Mouse (Mus musculus) CH12.LX (cell line): ENCODE data around the gene Bcr. TPM values are rescaled to one million over a fixed set of nuclear protein-coding genes. Genes with fewer than 3 reads are reported as not detected.

Experiments used
- DNase-seq: peaks from one replicate; pipeline ENCODE4 v3.0.0-alpha.2; 2013; ENCODE audit errors: extremely low read depth
- H3K27ac ChIP-seq: 2 replicates; pipeline ENCODE4 v1.5.1; 2012; ENCODE audit warnings: low read depth, mild to moderate bottlenecking, control low read depth, moderate library complexity; ENCODE audit not compliant: insufficient read depth
- H3K27me3 ChIP-seq: replicated peaks from 2 replicates; pipeline ENCODE3; 2012; ENCODE audit warnings: inconsistent platforms
- H3K36me3 ChIP-seq, 2 experiments: replicated peaks in 1 of 2; 2 replicates each; pipeline versions ENCODE3 to v1.6.1; 2012; ENCODE audit warnings: inconsistent platforms in 1 of 2, low read length in 1 of 2, mild to moderate bottlenecking in 1 of 2, mixed read lengths in 1 of 2, moderate library complexity in 1 of 2; ENCODE audit not compliant: control insufficient read depth in 1 of 2, insufficient read depth in 1 of 2
- H3K4me1 ChIP-seq, 2 experiments: 2 replicates each; pipeline ENCODE4 v1.6.1; 2012; ENCODE audit warnings: inconsistent platforms in 1 of 2, moderate library complexity in 1 of 2; ENCODE audit not compliant: insufficient read depth in 2 of 2, control insufficient read depth in 1 of 2
- H3K4me2 ChIP-seq: 2 replicates; pipeline ENCODE4 v1.6.1; 2012; ENCODE audit warnings: low read depth, mild to moderate bottlenecking, control low read depth; ENCODE audit not compliant: poor library complexity, insufficient read depth, severe bottlenecking
- H3K4me3 ChIP-seq, 3 experiments: fragments of 150-350 bp in 1 of 3; sonication (generic) in 1 of 3; replicated peaks in 1 of 3; 2 replicates each; pipeline versions ENCODE3 to v1.5.1; 2011 to 2012; ENCODE audit warnings: low read depth in 2 of 3, low read length in 2 of 3, mild to moderate bottlenecking in 2 of 3, moderate library complexity in 2 of 3, control low read depth in 1 of 3, improper control_type of control experiment in 1 of 3, inconsistent platforms in 1 of 3, mixed read lengths in 1 of 3; ENCODE audit not compliant: poor library complexity in 1 of 3
- H3K79me2 ChIP-seq: replicated peaks from 2 replicates; pipeline ENCODE4 v1.6.1; 2012; ENCODE audit warnings: mild to moderate bottlenecking, moderate library complexity; ENCODE audit not compliant: control insufficient read depth, poor library complexity, insufficient read depth, severe bottlenecking; ENCODE audit errors: extremely low read depth
- H3K9ac ChIP-seq: 2 replicates; pipeline ENCODE4 v1.6.1; 2012; ENCODE audit warnings: low read depth, mild to moderate bottlenecking, control low read depth, moderate library complexity; ENCODE audit not compliant: insufficient read depth
- H3K9me3 ChIP-seq: replicated peaks from 2 replicates; pipeline ENCODE3; 2012; ENCODE audit warnings: low read length, inconsistent platforms, mixed read lengths
- BHLHE40 ChIP-seq: IDR thresholded peaks from 2 replicates; pipeline ENCODE4 v1.6.1; 2011; ENCODE audit warnings: mild to moderate bottlenecking, low read depth, low read length, improper control_type of control experiment
- CTCF ChIP-seq, 2 experiments: IDR thresholded peaks in 1 of 2; conservative IDR thresholded peaks in 1 of 2; 2 replicates each; pipeline ENCODE4 v1.5.1; 2011 to 2012; ENCODE audit warnings: low read depth in 2 of 2, low read length in 2 of 2, improper control_type of control experiment in 1 of 2, inconsistent platforms in 1 of 2, mild to moderate bottlenecking in 1 of 2, moderate library complexity in 1 of 2
- E2F4 ChIP-seq: IDR thresholded peaks from 2 replicates; pipeline ENCODE4 v1.6.1; 2011; ENCODE audit warnings: low read depth, low read length, improper control_type of control experiment; ENCODE audit not compliant: insufficient replicate concordance
- EP300 ChIP-seq: IDR thresholded peaks from 2 replicates; pipeline ENCODE4 v1.6.1; 2011; ENCODE audit warnings: low read length, improper control_type of control experiment
- ETS1 ChIP-seq: conservative IDR thresholded peaks from 2 replicates; pipeline ENCODE4 v1.6.1; 2012; ENCODE audit warnings: low read depth, mild to moderate bottlenecking, inconsistent platforms, low read length, improper control_type of control experiment, moderate library complexity
- IRF4 ChIP-seq: IDR thresholded peaks from 2 replicates; pipeline ENCODE4 v1.6.1; 2014; ENCODE audit warnings: low read depth, mild to moderate bottlenecking, inconsistent platforms, low read length, improper control_type of control experiment
- JUN ChIP-seq: IDR thresholded peaks from 2 replicates; pipeline ENCODE4 v1.6.1; 2011; ENCODE audit warnings: low read depth, mild to moderate bottlenecking, low read length, improper control_type of control experiment, moderate library complexity; ENCODE audit not compliant: insufficient read depth
- JUND ChIP-seq: conservative IDR thresholded peaks from 2 replicates; pipeline ENCODE4 v1.6.1; 2011; ENCODE audit warnings: low read depth, low read length, improper control_type of control experiment
- MAFK ChIP-seq: IDR thresholded peaks from 2 replicates; pipeline ENCODE4 v1.6.1; 2011; ENCODE audit warnings: low read length, improper control_type of control experiment; ENCODE audit not compliant: insufficient replicate concordance
- MAX ChIP-seq: IDR thresholded peaks from 2 replicates; pipeline ENCODE4 v1.6.1; 2011; ENCODE audit warnings: low read length, improper control_type of control experiment
- MAZ ChIP-seq: IDR thresholded peaks from 2 replicates; pipeline ENCODE4 v1.6.1; 2012; ENCODE audit warnings: low read depth, mild to moderate bottlenecking, inconsistent platforms, low read length, improper control_type of control experiment, moderate library complexity
- NELFE ChIP-seq: IDR thresholded peaks from 2 replicates; pipeline ENCODE4 v1.6.1; 2011; ENCODE audit warnings: low read depth, low read length, improper control_type of control experiment
- PAX5 ChIP-seq: IDR thresholded peaks from 2 replicates; pipeline ENCODE4 v1.6.1; 2012; ENCODE audit warnings: low read length, inconsistent platforms, mixed read lengths
- POLR2A ChIP-seq: IDR thresholded peaks from 2 replicates; pipeline ENCODE4 v1.6.1; 2011; ENCODE audit warnings: low read depth, mild to moderate bottlenecking, improper control_type of control experiment, low read length
- RAD21 ChIP-seq: IDR thresholded peaks from 2 replicates; pipeline ENCODE4 v1.6.1; 2011; ENCODE audit warnings: low read depth, mild to moderate bottlenecking, low read length, improper control_type of control experiment, moderate library complexity
- SMC3 ChIP-seq: IDR thresholded peaks from 2 replicates; pipeline ENCODE4 v1.6.1; 2011; ENCODE audit warnings: low read depth, low read length, improper control_type of control experiment
- TBP ChIP-seq: conservative IDR thresholded peaks from 2 replicates; pipeline ENCODE4 v1.6.1; 2011; ENCODE audit warnings: low read depth, low read length, improper control_type of control experiment
- UBTF ChIP-seq: IDR thresholded peaks from 2 replicates; pipeline ENCODE4 v1.6.1; 2012; ENCODE audit warnings: low read depth, mild to moderate bottlenecking, inconsistent platforms, low read length, improper control_type of control experiment, moderate library complexity
- USF2 ChIP-seq: conservative IDR thresholded peaks from 2 replicates; pipeline ENCODE4 v1.6.1; 2011; ENCODE audit warnings: low read depth, low read length, improper control_type of control experiment
- ZC3H11A ChIP-seq: IDR thresholded peaks from 2 replicates; pipeline ENCODE4 v1.6.1; 2012; ENCODE audit warnings: low read depth, mild to moderate bottlenecking, inconsistent platforms, low read length, improper control_type of control experiment
- ZNF384 ChIP-seq: IDR thresholded peaks from 2 replicates; pipeline ENCODE4 v1.6.1; 2012; ENCODE audit warnings: low read depth, low read length, improper control_type of control experiment, inconsistent platforms
- dilution Hi-C: fragments of 300-500 bp; cut with MboI; formaldehyde crosslinking; loops from 2 replicates; pipeline ENCODE4 v1.14.3; 2020; ENCODE audit warnings: low sequenced_read_pairs; ENCODE audit not compliant: extremely low pct_unique_long_range_greater_than_20kb, extremely low pct_ligation_motif_present
- in situ Hi-C: fragments of 300-500 bp; cut with MboI; formaldehyde crosslinking; loops from 3 replicates; pipeline ENCODE4 v1.14.3; 2019; ENCODE audit warnings: low sequenced_read_pairs, low pct_ligation_motif_present, low pct_unique_long_range_greater_than_20kb, mixed read lengths
- polyA plus RNA-seq: library from polyadenylated mRNA; unstranded; fragments of >175 nt; gene quantifications from 2 replicates; pipeline ENCODE4 v1.2.1, GENCODE M21; 2012; ENCODE audit warnings: low read depth; ENCODE audit not compliant: insufficient read length
- total RNA-seq, 2 experiments: library from RNA; depleted of rRNA; stranded (reverse); fragments of 300-350 nt in 1 of 2; fragments of >200 nt in 1 of 2; gene quantifications; 2 replicates each; pipeline ENCODE4 v1.2.3; 2012 to 2014

Bcr gene
- total and polyA plus RNA-seq, 3 experiments = 4.0 to 22.1 (median 20.0) TPM

DNA sequence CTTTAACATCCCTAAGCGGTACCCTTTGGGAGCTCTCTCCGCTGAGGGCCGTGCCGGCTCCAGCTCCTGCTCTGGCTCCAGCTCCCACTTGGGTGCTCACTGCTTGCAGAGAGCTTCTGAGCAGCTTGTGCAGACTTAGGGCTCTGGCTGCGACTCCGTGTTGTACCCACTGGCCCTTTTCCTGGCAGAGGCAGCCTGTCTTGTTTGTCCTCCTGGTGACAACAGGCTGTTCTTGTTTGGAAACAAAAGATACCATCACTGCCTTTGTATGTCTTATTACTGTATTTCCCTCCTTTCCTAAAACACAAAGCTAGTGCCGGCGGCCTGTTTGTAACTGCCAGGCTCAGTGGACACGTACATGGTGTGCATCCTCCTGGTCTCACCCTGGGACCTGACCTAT is 53.2 kb downstream of the Bcr start:
- dilution Hi-C loops = no loop called here
- Histone ChIP-seq H3K4me1 (peaks cover 25 to 64% of the 10 kb centered on the region in 2 experiments), H3K4me2 (no peak overlapping the region), H3K36me3 (peaks cover 0 to 42% of the 10 kb centered on the region in 2 experiments), H3K4me3 (no peak overlapping the region), H3K9ac (no peak overlapping the region), H3K79me2 (no peaks in the 10 kb centered on the region), H3K27ac (no peak overlapping the region), H3K9me3 (no peaks in the 10 kb centered on the region), H3K27me3 (no peaks in the 10 kb centered on the region)
- DNase-seq = no peak
- in situ Hi-C loops = no loop called here
- TF ChIP-seq PAX5 = no peak
- no peak for TF ChIP-seq NELFE
- TF ChIP-seq SMC3 = no peak

DNA sequence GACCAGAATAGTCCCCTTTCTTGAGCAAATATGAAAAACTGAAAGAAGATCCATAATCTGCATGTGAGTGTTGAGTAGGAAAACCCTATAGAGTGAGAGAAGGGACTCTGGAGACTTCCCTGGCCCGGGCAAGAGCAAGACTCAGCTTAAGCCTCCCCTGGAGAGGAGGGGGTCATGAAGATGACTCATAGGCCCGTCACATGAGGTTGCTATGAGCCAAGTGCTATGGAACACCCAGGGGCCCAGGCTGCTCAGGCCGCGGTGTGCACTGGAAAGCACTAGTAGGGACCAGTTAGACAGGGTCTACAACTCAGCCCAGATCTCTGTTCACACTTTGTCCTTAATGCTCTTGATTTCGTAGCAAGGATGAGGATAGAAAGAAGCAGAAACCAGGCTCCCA is 54.8 kb downstream of the Bcr start:
- H3K36me3 ChIP-seq = peaks cover 0 to 39% of the 10 kb centered on the region in 2 experiments
- peak overlapping the region; percentile 6; the same call in 1 of the 2 replicates for H3K4me2 ChIP-seq
- H3K9ac ChIP-seq = no peak overlapping the region
- DNase-seq = peak; percentile 42
- TF ChIP-seq MAX (no peak), ZNF384 (no peak), USF2 (no peak), ZC3H11A (no peak), UBTF (no peak), E2F4 (no peak), SMC3 (no peak), IRF4 (peak; percentile 33; the same call in 1 of the 2 replicates), POLR2A (no peak), ETS1 (peak; percentile 73; the same call in 1 of the 2 replicates), JUND (no peak), MAFK (no peak), BHLHE40 (peak; percentile 75), TBP (no peak), JUN (no peak), CTCF (conservative IDR thresholded peaks at IDR 0.05 in 1 of 2, IDR thresholded peaks at IDR 0.05 in 1 of 2; ENCODE audit: low read depth in 2 of 2, low read length in 2 of 2) (no peak), MAZ (0 out of 2 replicates have a peak, but pooled peaks have one; percentile 65), PAX5 (no peak), EP300 (0 out of 2 replicates have a peak, but pooled peaks have one; percentile 21), RAD21 (no peak)
- TF ChIP-seq, all 38 proteins: peak for 5
- dilution Hi-C loops = no loop called here
- H3K4me3 ChIP-seq = no peak overlapping the region
- H3K27ac ChIP-seq = peak overlapping the region; percentile 40; the same call in 1 of the 2 replicates
- no peaks in the 10 kb centered on the region for H3K9me3 ChIP-seq
- no peaks in the 10 kb centered on the region for H3K79me2 ChIP-seq
- peaks cover 36 to 80% of the 10 kb centered on the region in 2 experiments for H3K4me1 ChIP-seq
- in situ Hi-C loops = no loop called here
- H3K27me3 ChIP-seq = no peaks in the 10 kb centered on the region
